Mouse (Mus musculus): ENCODE measurements around the gene Vmn1r214. TPM values are rescaled to one million over a fixed set of nuclear protein-coding genes. Genes with fewer than 3 reads are reported as not detected.

The Vmn1r214 gene
- not detected in 2 replicates for total RNA-seq (2012; rRNA removed)

GRCm38 (mm10) chr13:23030118-23030517, at the start of gene Vmn1r214:
Vmn1r214 (plus strand) TSS chr13:23030418.
- H3K27ac ChIP-seq (ENCODE audit: insufficient read depth, low read depth, low read length, poor library complexity, severe bottlenecking): no peak within 1 kb of the TSS
- H3K9me3 ChIP-seq (ENCODE audit: control insufficient read depth, insufficient read depth, low read depth, low read length): peaks cover 5% of the 10 kb centered on the region
- in situ Hi-C loops (cut with MboI; ENCODE audit: low sequenced_read_pairs in 2 of 2, unreplicated experiment in 2 of 2): no loop called here
- H3K4me1 ChIP-seq (ENCODE audit: control insufficient read depth in 2 of 2, insufficient read depth in 2 of 2, low read length in 2 of 2, poor library complexity in 1 of 2): no peaks in the 10 kb centered on the region
- no peak for TF ChIP-seq CHD2 (IDR thresholded peaks at IDR 0.05; ENCODE audit: low read depth, low read length)
- no peak within 1 kb of the TSS for H3K9ac ChIP-seq (ENCODE audit: insufficient read depth, low read depth, low read length, poor library complexity, severe bottlenecking)
- no peak within 1 kb of the TSS for H3K4me3 ChIP-seq (ENCODE audit: insufficient read depth in 1 of 2, low read depth in 1 of 2, low read length in 2 of 2, poor library complexity in 1 of 2, severe bottlenecking in 1 of 2)
- no peak for DNase-seq (ENCODE audit: low read depth, low spot score)
- H3K36me3 ChIP-seq (ENCODE audit: control insufficient read depth, insufficient read depth, low read length, poor library complexity, severe bottlenecking): no peaks in the 10 kb centered on the region; the same call in 1 of the 2 replicates

DNA sequence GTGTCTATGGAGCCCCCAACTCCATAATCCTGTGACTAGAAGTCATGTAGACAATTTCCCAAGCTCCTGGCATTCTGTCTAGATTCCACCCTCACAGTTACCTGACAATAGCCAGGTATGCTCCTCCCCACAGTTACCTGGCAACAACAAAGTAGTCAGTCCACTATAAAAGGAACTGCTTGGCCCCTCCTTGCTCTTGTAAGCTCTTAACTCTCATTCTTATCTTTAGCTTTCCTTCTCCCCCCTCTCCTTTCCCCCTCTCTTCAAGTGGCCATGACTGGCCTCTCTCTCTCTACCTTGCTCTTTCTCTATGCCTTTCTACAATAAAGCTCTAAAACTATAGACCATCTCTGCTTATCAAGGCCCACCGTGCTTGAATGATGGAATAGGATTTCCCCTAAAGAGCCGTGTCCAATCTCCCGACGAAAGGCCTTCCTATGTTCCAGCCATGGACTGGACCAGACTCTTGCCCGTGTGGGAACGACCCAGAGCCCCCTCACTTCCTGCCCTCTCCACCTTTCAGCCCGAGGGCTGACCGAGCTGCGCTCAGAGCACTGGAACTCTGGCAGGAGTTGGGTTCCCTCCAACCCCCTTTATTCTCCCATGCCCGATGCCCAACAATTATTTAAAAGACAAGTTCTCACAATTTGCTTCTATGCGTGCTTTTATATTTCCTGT, 39.9 kb upstream of the Vmn1r214 start:
- Histone ChIP-seq H3K36me3 (ENCODE audit: control insufficient read depth, insufficient read depth, low read length, poor library complexity, severe bottlenecking) (peaks cover 3% of the 10 kb centered on the region; the same call in 1 of the 2 replicates), H3K9ac (ENCODE audit: insufficient read depth, low read depth, low read length, poor library complexity, severe bottlenecking) (no peak overlapping the region), H3K4me3 (ENCODE audit: insufficient read depth in 1 of 2, low read depth in 1 of 2, low read length in 2 of 2, poor library complexity in 1 of 2, severe bottlenecking in 1 of 2) (no peak overlapping the region), H3K4me1 (ENCODE audit: control insufficient read depth in 2 of 2, insufficient read depth in 2 of 2, low read length in 2 of 2, poor library complexity in 1 of 2) (peaks cover 5 to 11% of the 10 kb centered on the region in 2 experiments; a peak in 3 of 4 replicates), H3K9me3 (ENCODE audit: control insufficient read depth, insufficient read depth, low read depth, low read length) (peaks cover 6% of the 10 kb centered on the region; the same call in 1 of the 2 replicates), H3K27ac (ENCODE audit: insufficient read depth, low read depth, low read length, poor library complexity, severe bottlenecking) (no peak overlapping the region)
- in situ Hi-C loops (cut with MboI; ENCODE audit: low sequenced_read_pairs in 2 of 2, unreplicated experiment in 2 of 2): no loop called here
- no peak for TF ChIP-seq CHD2 (IDR thresholded peaks at IDR 0.05; ENCODE audit: low read depth, low read length)
- no peak for TF ChIP-seq ZNF384 (IDR thresholded peaks at IDR 0.05; ENCODE audit: low read depth, low read length)
- TF ChIP-seq MAFK (IDR thresholded peaks at IDR 0.05; ENCODE audit: insufficient read depth, low read depth, low read length): no peak
- DNase-seq (ENCODE audit: low read depth, low spot score): no peak

GRCm38 (mm10) chr13:22992178-22992700, 38.0 kb upstream of the Vmn1r214 start:
- TF ChIP-seq HCFC1 (IDR thresholded peaks at IDR 0.05; ENCODE audit: borderline replicate concordance, insufficient read depth, low read length): no peak
- no peak for TF ChIP-seq MAFK (IDR thresholded peaks at IDR 0.05; ENCODE audit: insufficient read depth, low read depth, low read length)
- TF ChIP-seq CHD2 (IDR thresholded peaks at IDR 0.05; ENCODE audit: low read depth, low read length): no peak
- no peak for TF ChIP-seq ZNF384 (IDR thresholded peaks at IDR 0.05; ENCODE audit: low read depth, low read length)
- TF ChIP-seq ZC3H11A (IDR thresholded peaks at IDR 0.05; ENCODE audit: borderline replicate concordance, low read depth, low read length): no peak
- peaks cover 5 to 11% of the 10 kb centered on the region in 2 experiments; a peak in 3 of 4 replicates for H3K4me1 ChIP-seq (ENCODE audit: control insufficient read depth in 2 of 2, insufficient read depth in 2 of 2, low read length in 2 of 2, poor library complexity in 1 of 2)
- no peak overlapping the region for H3K4me3 ChIP-seq (ENCODE audit: insufficient read depth in 1 of 2, low read depth in 1 of 2, low read length in 2 of 2, poor library complexity in 1 of 2, severe bottlenecking in 1 of 2)
- H3K9ac ChIP-seq (ENCODE audit: insufficient read depth, low read depth, low read length, poor library complexity, severe bottlenecking): no peak overlapping the region
- H3K27ac ChIP-seq (ENCODE audit: insufficient read depth, low read depth, low read length, poor library complexity, severe bottlenecking): peak overlapping the region; percentile 63; the same call in 1 of the 2 replicates
- no peak for DNase-seq (ENCODE audit: low read depth, low spot score)
- in situ Hi-C loops (cut with MboI; ENCODE audit: low sequenced_read_pairs in 2 of 2, unreplicated experiment in 2 of 2): no loop called here
- peaks cover 11% of the 10 kb centered on the region for H3K9me3 ChIP-seq (ENCODE audit: control insufficient read depth, insufficient read depth, low read depth, low read length)
- no peaks in the 10 kb centered on the region for H3K36me3 ChIP-seq (ENCODE audit: control insufficient read depth, insufficient read depth, low read length, poor library complexity, severe bottlenecking)

DNA sequence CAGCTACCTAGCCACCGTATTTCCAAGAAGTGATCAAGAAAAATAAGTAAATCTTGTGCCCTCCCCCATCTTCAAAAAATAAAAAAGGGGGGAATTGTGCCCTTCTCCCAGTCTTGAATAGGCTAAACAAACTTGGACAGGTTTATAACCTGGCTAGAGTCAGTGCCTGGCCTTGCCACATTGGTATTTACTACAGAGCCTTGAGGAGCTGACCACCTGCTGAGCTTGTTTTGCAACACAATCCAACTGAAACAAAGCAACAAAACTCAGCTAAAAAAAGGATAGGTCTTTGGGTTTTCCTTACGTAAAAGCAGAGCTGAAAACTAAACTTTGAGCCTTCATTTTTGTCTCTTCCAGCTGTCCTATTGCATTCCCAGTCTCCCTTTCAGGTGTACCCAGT, 37.5 kb upstream of the Vmn1r214 start:
- H3K4me3 ChIP-seq (ENCODE audit: insufficient read depth in 1 of 2, low read depth in 1 of 2, low read length in 2 of 2, poor library complexity in 1 of 2, severe bottlenecking in 1 of 2): no peak overlapping the region
- peak overlapping the region; percentile 63; the same call in 1 of the 2 replicates for H3K27ac ChIP-seq (ENCODE audit: insufficient read depth, low read depth, low read length, poor library complexity, severe bottlenecking)
- H3K9ac ChIP-seq (ENCODE audit: insufficient read depth, low read depth, low read length, poor library complexity, severe bottlenecking): no peak overlapping the region
- in situ Hi-C loops (cut with MboI; ENCODE audit: low sequenced_read_pairs in 2 of 2, unreplicated experiment in 2 of 2): no loop called here
- peak; percentile 77 for DNase-seq (ENCODE audit: low read depth, low spot score)
- H3K4me1 ChIP-seq (ENCODE audit: control insufficient read depth in 2 of 2, insufficient read depth in 2 of 2, low read length in 2 of 2, poor library complexity in 1 of 2): peaks cover 5 to 11% of the 10 kb centered on the region in 2 experiments; a peak in 3 of 4 replicates
- H3K36me3 ChIP-seq (ENCODE audit: control insufficient read depth, insufficient read depth, low read length, poor library complexity, severe bottlenecking): no peaks in the 10 kb centered on the region
- 0 out of 2 replicates have a peak, but pooled peaks have one; percentile 11 for TF ChIP-seq CHD2 (IDR thresholded peaks at IDR 0.05; ENCODE audit: low read depth, low read length)
- no peak for TF ChIP-seq ZC3H11A (IDR thresholded peaks at IDR 0.05; ENCODE audit: borderline replicate concordance, low read depth, low read length)
- peaks cover 11% of the 10 kb centered on the region for H3K9me3 ChIP-seq (ENCODE audit: control insufficient read depth, insufficient read depth, low read depth, low read length)

- TF ChIP-seq ZNF384 (IDR thresholded peaks at IDR 0.05; ENCODE audit: low read depth, low read length) (no peak), MAFK (IDR thresholded peaks at IDR 0.05; ENCODE audit: insufficient read depth, low read depth, low read length) (no peak), ZC3H11A (IDR thresholded peaks at IDR 0.05; ENCODE audit: borderline replicate concordance, low read depth, low read length) (no peak), CHD2 (IDR thresholded peaks at IDR 0.05; ENCODE audit: low read depth, low read length) (no peak), HCFC1 (IDR thresholded peaks at IDR 0.05; ENCODE audit: borderline replicate concordance, insufficient read depth, low read length) (no peak)
- in situ Hi-C loops (cut with MboI; ENCODE audit: low sequenced_read_pairs in 2 of 2, unreplicated experiment in 2 of 2): no loop called here
Observed at GRCm38 (mm10) chr13:23007356-23007755, 22.9 kb upstream of the Vmn1r214 start, which contains the start of gene Vmn1r213. Vmn1r213 (plus strand) TSS chr13:23007656.

More at GRCm38 (mm10) chr13:23007356-23007755, 22.9 kb upstream of the Vmn1r214 start, which contains the start of gene Vmn1r213:
- no peak within 1 kb of the TSS for H3K9ac ChIP-seq (ENCODE audit: insufficient read depth, low read depth, low read length, poor library complexity, severe bottlenecking)
- H3K4me3 ChIP-seq (ENCODE audit: insufficient read depth in 1 of 2, low read depth in 1 of 2, low read length in 2 of 2, poor library complexity in 1 of 2, severe bottlenecking in 1 of 2): no peak within 1 kb of the TSS
- H3K9me3 ChIP-seq (ENCODE audit: control insufficient read depth, insufficient read depth, low read depth, low read length): no peaks in the 10 kb centered on the region
- DNase-seq (ENCODE audit: low read depth, low spot score): no peak
- H3K4me1 ChIP-seq (ENCODE audit: control insufficient read depth in 2 of 2, insufficient read depth in 2 of 2, low read length in 2 of 2, poor library complexity in 1 of 2): no peaks in the 10 kb centered on the region
- no peak within 1 kb of the TSS for H3K27ac ChIP-seq (ENCODE audit: insufficient read depth, low read depth, low read length, poor library complexity, severe bottlenecking)
- H3K36me3 ChIP-seq (ENCODE audit: control insufficient read depth, insufficient read depth, low read length, poor library complexity, severe bottlenecking): no peaks in the 10 kb centered on the region

Data from ES-E14 (cell line).